Mouse (Mus musculus): ENCODE measurements around the gene Slc7a6os. TPM values are rescaled to one million over a fixed set of nuclear protein-coding genes. Genes with fewer than 3 reads are reported as not detected.
"Not testable (repeated sequence)": the region's sequence is repeated elsewhere in the genome, so short reads cannot be mapped to it uniquely, and the experiment has no call there.

Slc7a6os gene
- polyA plus RNA-seq, 1 experiment from 2014 or later = 36.5 TPM

DNA sequence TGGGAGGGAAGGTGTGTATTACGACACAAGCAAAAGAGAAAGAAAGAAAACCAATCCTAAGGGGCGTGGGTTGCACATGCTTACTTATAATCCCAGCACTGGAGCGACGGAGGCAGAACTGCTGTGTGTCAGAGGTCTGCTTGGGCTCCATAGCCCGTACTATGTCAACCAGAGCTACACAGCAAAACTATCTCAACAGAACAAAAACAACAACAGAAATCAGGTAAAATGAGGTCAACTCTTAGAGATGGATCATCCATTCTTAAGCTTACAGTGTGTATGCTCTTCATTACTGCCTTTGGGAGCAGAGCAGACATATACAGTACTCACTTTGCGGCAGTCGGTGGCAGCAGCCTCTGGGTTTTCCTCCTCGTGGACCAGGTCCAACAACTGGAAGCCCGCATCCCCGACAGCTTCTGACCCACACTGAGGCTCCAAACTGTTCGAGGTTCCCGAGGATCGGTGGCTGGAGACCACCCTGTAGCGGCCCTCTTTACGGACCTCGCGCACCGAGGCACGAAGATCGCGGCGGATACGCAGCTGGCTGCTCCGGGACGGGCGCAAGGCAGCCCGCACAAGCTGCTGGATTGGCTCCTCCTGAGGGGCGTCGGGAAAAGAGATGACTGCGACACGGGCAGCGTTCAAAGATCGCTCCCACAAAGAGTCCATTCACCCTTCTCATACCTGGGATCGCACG lies 552 bp downstream of the Slc7a6os start:
- H3K9me3 ChIP-seq = no peaks in the 10 kb centered on the region
- peaks cover 21% of the 10 kb centered on the region for H3K4me1 ChIP-seq
- peak overlapping the region; percentile 79 for H3K4me3 ChIP-seq
- peak overlapping the region; percentile 91 for H3K27ac ChIP-seq
- under 1% methylated on average over 35 of the region's 35 CpGs for WGBS
- peak; percentile 17 for DNase-seq (ENCODE audit: extremely low spot score, low spot score)
- H3K36me3 ChIP-seq (replicated peaks) = peaks cover 69% of the 10 kb centered on the region
- no peaks in the 10 kb centered on the region for H3K27me3 ChIP-seq (ENCODE audit: poor library complexity, severe bottlenecking)

DNA sequence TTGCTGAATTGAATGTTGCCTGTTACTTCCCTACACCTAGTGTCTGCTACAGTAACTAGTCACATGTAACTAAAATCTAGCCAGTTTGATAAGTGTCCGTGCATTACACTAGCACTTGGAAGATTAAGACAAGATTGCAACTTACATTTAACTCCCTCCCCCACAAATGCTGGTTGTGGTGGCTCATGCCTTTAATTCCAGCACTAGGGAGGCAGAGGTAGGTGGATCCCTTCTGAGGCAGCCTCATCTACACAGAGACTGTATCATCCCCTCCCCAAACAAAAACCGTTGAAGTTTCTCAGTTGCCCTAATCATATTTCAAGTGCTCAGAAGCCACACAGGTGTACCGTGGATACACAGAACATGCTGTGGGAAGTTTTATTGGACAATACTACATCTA lies 11.1 kb downstream of the Slc7a6os start:
- H3K9me3 ChIP-seq; H3K4me1 ChIP-seq; H3K27ac ChIP-seq; H3K27me3 ChIP-seq (ENCODE audit: poor library complexity, severe bottlenecking); DNase-seq (ENCODE audit: extremely low spot score, low spot score); H3K4me3 ChIP-seq: not testable (repeated sequence)
- H3K36me3 ChIP-seq (replicated peaks) = peaks cover 100% of the 10 kb centered on the region
- WGBS = 89% methylated on average over 3 of the region's 3 CpGs

- Histone ChIP-seq H3K4me3 (no peak overlapping the region), H3K27me3 (ENCODE audit: poor library complexity, severe bottlenecking) (no peaks in the 10 kb centered on the region), H3K9me3 (no peaks in the 10 kb centered on the region), H3K4me1 (peaks cover 8% of the 10 kb centered on the region; the same call in 1 of the 2 replicates), H3K27ac (no peak overlapping the region), H3K36me3 (replicated peaks) (peaks cover 100% of the 10 kb centered on the region)
- 16% methylated on average over 1 of the region's 1 CpGs for WGBS
- no peak for DNase-seq (ENCODE audit: extremely low spot score, low spot score)
Measured at GRCm38 (mm10) chr8:106198741-106199140, 12.0 kb downstream of the Slc7a6os start.

GRCm38 (mm10) chr8:106194062-106194461 lies 16.7 kb downstream of the Slc7a6os start:
- H3K27me3 ChIP-seq (ENCODE audit: poor library complexity, severe bottlenecking) = no peaks in the 10 kb centered on the region
- no peak overlapping the region for H3K27ac ChIP-seq
- H3K9me3 ChIP-seq = no peaks in the 10 kb centered on the region
- no peak for DNase-seq (ENCODE audit: extremely low spot score, low spot score)
- peaks cover 8% of the 10 kb centered on the region; the same call in 1 of the 2 replicates for H3K4me1 ChIP-seq
- WGBS = 85% methylated on average over 5 of the region's 5 CpGs
- H3K4me3 ChIP-seq = no peak overlapping the region
- peaks cover 96% of the 10 kb centered on the region for H3K36me3 ChIP-seq (replicated peaks)

DNA sequence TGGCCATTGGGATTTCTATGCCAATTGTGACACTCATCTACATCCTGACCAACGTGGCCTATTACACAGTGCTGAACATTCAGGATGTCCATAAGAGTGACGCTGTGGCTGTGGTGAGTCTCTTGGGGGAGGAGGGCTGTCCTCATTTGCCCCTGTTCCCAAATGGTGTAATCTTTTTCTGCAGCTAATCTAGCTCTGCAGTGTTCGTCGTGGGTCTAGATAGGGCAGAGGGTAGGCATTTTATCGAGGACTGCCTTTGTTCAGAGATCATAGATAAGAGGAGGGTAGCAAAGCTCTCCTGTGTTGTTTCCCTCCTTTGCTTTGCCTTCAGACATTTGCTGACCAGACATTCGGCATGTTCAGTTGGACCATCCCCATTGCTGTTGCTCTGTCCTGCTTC lies 17.6 kb downstream of the Slc7a6os start:
- 91% methylated on average over 6 of the region's 6 CpGs for WGBS
- H3K4me1 ChIP-seq = no peaks in the 10 kb centered on the region
- no peak overlapping the region for H3K27ac ChIP-seq
- H3K9me3 ChIP-seq = no peaks in the 10 kb centered on the region
- H3K36me3 ChIP-seq (replicated peaks) = peaks cover 93% of the 10 kb centered on the region
- no peak overlapping the region for H3K4me3 ChIP-seq
- no peaks in the 10 kb centered on the region for H3K27me3 ChIP-seq (ENCODE audit: poor library complexity, severe bottlenecking)
- DNase-seq (ENCODE audit: extremely low spot score, low spot score) = no peak

- Histone ChIP-seq H3K4me3 (no peak overlapping the region), H3K4me1 (no peaks in the 10 kb centered on the region), H3K9me3 (no peaks in the 10 kb centered on the region; the same call in 1 of the 2 replicates), H3K27ac (no peak overlapping the region), H3K36me3 (replicated peaks) (peaks cover 93% of the 10 kb centered on the region), H3K27me3 (ENCODE audit: poor library complexity, severe bottlenecking) (no peaks in the 10 kb centered on the region)
- no peak for DNase-seq (ENCODE audit: extremely low spot score, low spot score)
- WGBS = 92% methylated on average over 5 of the region's 5 CpGs
Measured at GRCm38 (mm10) chr8:106191639-106192038, 19.1 kb downstream of the Slc7a6os start.

GRCm38 (mm10) chr8:106189162-106189561 lies 21.6 kb downstream of the Slc7a6os start:
- WGBS = 97% methylated on average over 4 of the region's 4 CpGs

GRCm38 (mm10) chr8:106186394-106186793 lies 24.3 kb downstream of the Slc7a6os start:
- WGBS = 95% methylated on average over 3 of the region's 3 CpGs
- Histone ChIP-seq H3K27me3 (ENCODE audit: poor library complexity, severe bottlenecking) (no peaks in the 10 kb centered on the region), H3K9me3 (no peaks in the 10 kb centered on the region; the same call in 1 of the 2 replicates), H3K36me3 (replicated peaks) (peaks cover 89% of the 10 kb centered on the region), H3K4me3 (no peak overlapping the region), H3K4me1 (no peaks in the 10 kb centered on the region), H3K27ac (no peak overlapping the region)
- DNase-seq (ENCODE audit: extremely low spot score, low spot score) = no peak

More at GRCm38 (mm10) chr8:106189162-106189561, 21.6 kb downstream of the Slc7a6os start:
- Histone ChIP-seq H3K27me3 (ENCODE audit: poor library complexity, severe bottlenecking) (no peaks in the 10 kb centered on the region), H3K9me3 (no peaks in the 10 kb centered on the region; the same call in 1 of the 2 replicates), H3K27ac (no peak overlapping the region), H3K4me3 (no peak overlapping the region), H3K36me3 (replicated peaks) (peaks cover 93% of the 10 kb centered on the region), H3K4me1 (no peaks in the 10 kb centered on the region)
- DNase-seq (ENCODE audit: extremely low spot score, low spot score) = no peak

DNA sequence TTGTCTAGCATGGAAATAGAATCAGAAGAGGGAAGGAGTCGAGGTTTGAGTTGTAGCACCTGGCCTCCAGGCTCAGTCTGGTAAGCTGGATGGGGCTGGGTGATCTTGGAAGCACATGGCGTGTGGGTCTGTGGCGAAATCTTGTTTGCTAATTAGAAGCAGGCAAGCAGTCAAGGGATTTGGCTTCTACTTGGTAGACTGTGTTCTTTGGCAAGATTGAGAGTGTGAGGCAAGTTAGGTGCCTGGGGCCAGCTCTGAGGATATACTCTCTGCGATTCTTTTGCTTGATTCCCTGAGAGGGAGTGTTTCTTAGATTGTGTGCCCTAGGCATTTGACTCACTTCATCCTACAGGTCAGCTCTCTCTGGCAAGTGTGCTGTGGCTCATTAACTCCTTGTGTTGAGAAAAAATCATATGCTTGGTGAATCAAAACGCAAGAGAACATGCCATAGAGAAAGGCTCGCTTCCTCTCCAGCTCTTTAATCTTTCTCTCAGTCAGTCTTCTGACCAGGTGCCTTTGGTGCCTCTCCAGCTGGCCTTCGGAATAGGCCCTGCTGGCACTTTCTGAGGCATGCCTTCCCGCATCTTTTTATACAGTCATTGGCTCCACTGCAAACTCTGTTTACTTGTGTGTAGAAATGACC lies 25.0 kb downstream of the Slc7a6os start:
- H3K4me1 ChIP-seq = no peaks in the 10 kb centered on the region
- peaks cover 84% of the 10 kb centered on the region for H3K36me3 ChIP-seq (replicated peaks)
- no peak overlapping the region for H3K27ac ChIP-seq
- DNase-seq (ENCODE audit: extremely low spot score, low spot score) = no peak
- 91% methylated on average over 8 of the region's 8 CpGs for WGBS
- no peak overlapping the region for H3K4me3 ChIP-seq
- no peaks in the 10 kb centered on the region; the same call in 1 of the 2 replicates for H3K9me3 ChIP-seq
- H3K27me3 ChIP-seq (ENCODE audit: poor library complexity, severe bottlenecking) = no peaks in the 10 kb centered on the region

GRCm38 (mm10) chr8:106178428-106178827 lies 32.3 kb downstream of the Slc7a6os start:
- H3K9me3 ChIP-seq = no peaks in the 10 kb centered on the region
- peaks cover 21% of the 10 kb centered on the region for H3K4me1 ChIP-seq
- H3K27ac ChIP-seq = no peak overlapping the region
- no peak for DNase-seq (ENCODE audit: extremely low spot score, low spot score)
- no peak overlapping the region for H3K4me3 ChIP-seq
- H3K36me3 ChIP-seq (replicated peaks) = peaks cover 41% of the 10 kb centered on the region
- WGBS = 93% methylated on average over 2 of the region's 2 CpGs
- H3K27me3 ChIP-seq (ENCODE audit: poor library complexity, severe bottlenecking) = no peaks in the 10 kb centered on the region

DNA sequence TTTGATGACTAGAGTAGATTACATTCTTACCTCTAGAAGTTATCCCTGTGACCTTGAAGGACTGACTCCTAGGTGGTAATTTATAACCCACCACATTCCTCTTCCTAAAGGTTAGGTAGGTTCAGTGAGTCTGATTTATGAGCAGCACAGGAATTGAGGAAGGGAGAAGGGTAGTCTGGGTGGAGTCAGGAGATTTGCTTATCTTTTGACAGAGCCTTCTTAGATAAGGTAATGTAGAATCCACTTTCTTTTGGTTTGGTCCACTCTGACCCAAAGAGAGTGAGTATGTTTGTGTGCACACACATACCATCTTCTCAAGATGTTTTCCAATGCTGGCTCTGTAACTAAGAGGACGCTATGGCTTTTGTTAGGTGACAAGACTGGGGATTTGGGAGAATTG lies 33.1 kb downstream of the Slc7a6os start:
- peaks cover 42% of the 10 kb centered on the region for H3K36me3 ChIP-seq (replicated peaks)
- no peak for DNase-seq (ENCODE audit: extremely low spot score, low spot score)
- 80% methylated on average over 1 of the region's 1 CpGs for WGBS
- H3K4me3 ChIP-seq = no peak overlapping the region
- H3K27ac ChIP-seq = peak overlapping the region; percentile 1; the same call in 1 of the 2 replicates
- H3K27me3 ChIP-seq (ENCODE audit: poor library complexity, severe bottlenecking) = no peaks in the 10 kb centered on the region
- no peaks in the 10 kb centered on the region for H3K9me3 ChIP-seq
- H3K4me1 ChIP-seq = peaks cover 21% of the 10 kb centered on the region

- H3K27me3 ChIP-seq (ENCODE audit: poor library complexity, severe bottlenecking) = no peaks in the 10 kb centered on the region
- H3K4me1 ChIP-seq = peaks cover 21% of the 10 kb centered on the region
- H3K36me3 ChIP-seq (replicated peaks) = peaks cover 37% of the 10 kb centered on the region
- no peaks in the 10 kb centered on the region for H3K9me3 ChIP-seq
- no peak for DNase-seq (ENCODE audit: extremely low spot score, low spot score)
- WGBS = 28% methylated on average over 1 of the region's 1 CpGs
- 0 out of 2 replicates have a peak overlapping the region, but pooled peaks have one; percentile 11 for H3K27ac ChIP-seq
- H3K4me3 ChIP-seq = no peak overlapping the region
Measured at GRCm38 (mm10) chr8:106176891-106177290, 33.8 kb downstream of the Slc7a6os start.

GRCm38 (mm10) chr8:106173566-106173965 lies 37.2 kb downstream of the Slc7a6os start:
- 92% methylated on average over 3 of the region's 3 CpGs for WGBS
- no peak overlapping the region for H3K27ac ChIP-seq

More at GRCm38 (mm10) chr8:106173566-106173965, 37.2 kb downstream of the Slc7a6os start:
- Histone ChIP-seq H3K4me3 (no peak overlapping the region), H3K9me3 (no peaks in the 10 kb centered on the region), H3K27me3 (ENCODE audit: poor library complexity, severe bottlenecking) (no peaks in the 10 kb centered on the region), H3K36me3 (replicated peaks) (peaks cover 20% of the 10 kb centered on the region), H3K4me1 (peaks cover 34% of the 10 kb centered on the region)
- no peak for DNase-seq (ENCODE audit: extremely low spot score, low spot score)

Measured in forebrain, embryonic 10.5 days (tissue).